Mouse (Mus musculus) kidney, embryonic 14.5 days (tissue): ENCODE results near the gene Rprd2. TPM values are rescaled to one million over a fixed set of nuclear protein-coding genes. Genes with fewer than 3 reads are reported as not detected.
"Not testable (repeated sequence)": the region's sequence is repeated elsewhere in the genome, so short reads cannot be mapped to it uniquely, and the experiment has no call there.

Experiments used
- ATAC-seq: fragments of 200-750 bp; cut with Nextera tagmentation; 2 replicates; pipeline ENCODE4 v1.8.0; 2017; ENCODE audit warnings: moderate number of reproducible peaks, mild to moderate bottlenecking, moderate TSS enrichment, moderate library complexity; ENCODE audit not compliant: low FRiP score, low TSS enrichment
- H3K27ac ChIP-seq: fragments of 300-500 bp; sonication (generic); 2 replicates; pipeline ENCODE4 v1.5.1; 2014; ENCODE audit warnings: low read depth, mild to moderate bottlenecking, low read length, moderate library complexity, mixed read lengths
- H3K27me3 ChIP-seq: fragments of 300-500 bp; sonication (generic); 2 replicates; pipeline ENCODE4 v1.6.1; 2014; ENCODE audit warnings: mild to moderate bottlenecking, low read length; ENCODE audit not compliant: control insufficient read depth, insufficient read depth
- H3K36me3 ChIP-seq: fragments of 300-500 bp; sonication (generic); 2 replicates; pipeline ENCODE4 v1.6.1; 2014; ENCODE audit warnings: low read length, mixed read lengths; ENCODE audit not compliant: control insufficient read depth, insufficient read depth
- H3K4me1 ChIP-seq: fragments of 300-500 bp; sonication (generic); 2 replicates; pipeline ENCODE4 v1.6.1; 2014; ENCODE audit warnings: low read length, mixed read lengths; ENCODE audit not compliant: control insufficient read depth, insufficient read depth
- H3K4me2 ChIP-seq: fragments of 300-500 bp; sonication (generic); replicated peaks from 2 replicates; pipeline ENCODE4 v1.6.1; 2014; ENCODE audit warnings: low read depth, mild to moderate bottlenecking, low read length
- H3K4me3 ChIP-seq: fragments of 300-500 bp; sonication (generic); 2 replicates; pipeline ENCODE4 v1.5.1; 2014; ENCODE audit warnings: mild to moderate bottlenecking, low read length
- H3K9ac ChIP-seq: fragments of 300-500 bp; sonication (generic); 2 replicates; pipeline ENCODE4 v1.6.1; 2014; ENCODE audit warnings: low read depth, mild to moderate bottlenecking, low read length, moderate library complexity
- H3K9me3 ChIP-seq: fragments of 300-500 bp; sonication (generic); 2 replicates; pipeline ENCODE4 v1.6.1; 2016; ENCODE audit warnings: low read length; ENCODE audit not compliant: control insufficient read depth
- WGBS: fragments of 180-500 bp; shearing (Covaris S2); extraction: QIAGEN DNeasy Blood & Tissue Kit; methylation state at CpG from one replicate; pipeline ENCODE4 v1.1.7; 2014; 5-methylcytosine and 5-hydroxymethylcytosine counted together
- polyA plus RNA-seq: library from polyadenylated mRNA; unstranded; fragments of >200 nt; fragmentation: Nextera tagmentation; extraction: Ambion mirVana; gene quantifications from 2 replicates; pipeline ENCODE4 v1.2.1, GENCODE M21; 2014

The Rprd2 gene
- polyA plus RNA-seq, 1 experiment from 2014 or later = 27.2 TPM

- H3K9ac ChIP-seq, H3K27me3 ChIP-seq, ATAC-seq, H3K27ac ChIP-seq, H3K4me1 ChIP-seq, H3K9me3 ChIP-seq, H3K36me3 ChIP-seq, H3K4me2 ChIP-seq, H3K4me3 ChIP-seq: not testable (repeated sequence)
- WGBS = 81% methylated on average over 3 of the region's 3 CpGs
Observed at GRCm38 (mm10) chr3:95858278-95858677, 39.6 kb upstream of the Rprd2 start.

- not testable (repeated sequence) for H3K4me3 ChIP-seq, ATAC-seq
- 82% methylated on average over 1 of the region's 1 CpGs for WGBS
Observed at GRCm38 (mm10) chr3:95857050-95857449, 38.4 kb upstream of the Rprd2 start.

GRCm38 (mm10) chr3:95856115-95856514 is 37.5 kb upstream of the Rprd2 start:
- H3K4me2 ChIP-seq = peak overlapping the region; percentile 62
- 0 out of 2 replicates have a peak, but pooled peaks have one; percentile 3 for ATAC-seq
- WGBS = 28% methylated on average over 7 of the region's 7 CpGs

More at GRCm38 (mm10) chr3:95857050-95857449, 38.4 kb upstream of the Rprd2 start:
- not testable (repeated sequence) for H3K27me3 ChIP-seq, H3K9ac ChIP-seq, H3K27ac ChIP-seq, H3K4me2 ChIP-seq, H3K4me1 ChIP-seq, H3K9me3 ChIP-seq
- peaks cover 14% of the 10 kb centered on the region for H3K36me3 ChIP-seq

GRCm38 (mm10) chr3:95855502-95856089 is 36.9 kb upstream of the Rprd2 start, which contains the start of gene Prpf3:
TSS of gene Prpf3 (minus strand) at chr3:95855885.
- 0% methylated on average over 56 of the region's 56 CpGs for WGBS
- Histone ChIP-seq H3K27ac (peak within 1 kb of the TSS; percentile 74; the same call in 1 of the 2 replicates), H3K9me3 (no peaks in the 10 kb centered on the region), H3K4me1 (peaks cover 7% of the 10 kb centered on the region; the same call in 1 of the 2 replicates), H3K4me3 (peak within 1 kb of the TSS; percentile 83), H3K36me3 (peaks cover 26% of the 10 kb centered on the region), H3K27me3 (no peaks in the 10 kb centered on the region), H3K9ac (peak within 1 kb of the TSS; percentile 89), H3K4me2 (peak within 1 kb of the TSS; percentile 62)
- peak; percentile 98 for ATAC-seq

More at GRCm38 (mm10) chr3:95856115-95856514, 37.5 kb upstream of the Rprd2 start:
- Histone ChIP-seq H3K27ac (peak overlapping the region; percentile 48; the same call in 1 of the 2 replicates), H3K27me3 (no peaks in the 10 kb centered on the region), H3K9ac (peak overlapping the region; percentile 89), H3K9me3 (no peaks in the 10 kb centered on the region), H3K36me3 (peaks cover 21% of the 10 kb centered on the region), H3K4me1 (peaks cover 7% of the 10 kb centered on the region; the same call in 1 of the 2 replicates), H3K4me3 (peak overlapping the region; percentile 83)

GRCm38 (mm10) chr3:95851317-95851716 is 32.7 kb upstream of the Rprd2 start:
- H3K36me3 ChIP-seq = peaks cover 68% of the 10 kb centered on the region
- H3K27me3 ChIP-seq = no peaks in the 10 kb centered on the region
- no peak overlapping the region for H3K4me3 ChIP-seq
- no peak for ATAC-seq
- 96% methylated on average over 8 of the region's 8 CpGs for WGBS
- H3K9me3 ChIP-seq = no peaks in the 10 kb centered on the region
- peaks cover 7% of the 10 kb centered on the region; the same call in 1 of the 2 replicates for H3K4me1 ChIP-seq
- H3K4me2 ChIP-seq = no peak overlapping the region
- no peak overlapping the region for H3K9ac ChIP-seq
- H3K27ac ChIP-seq = no peak overlapping the region

- ATAC-seq = no peak
- Histone ChIP-seq H3K9me3 (no peaks in the 10 kb centered on the region), H3K9ac (no peak overlapping the region), H3K27me3 (no peaks in the 10 kb centered on the region), H3K4me3 (no peak overlapping the region), H3K27ac (no peak overlapping the region), H3K4me1 (peaks cover 7% of the 10 kb centered on the region; the same call in 1 of the 2 replicates), H3K36me3 (peaks cover 75% of the 10 kb centered on the region), H3K4me2 (no peak overlapping the region)
- WGBS = 85% methylated on average over 4 of the region's 4 CpGs
Observed at GRCm38 (mm10) chr3:95850611-95851010, 31.9 kb upstream of the Rprd2 start.

GRCm38 (mm10) chr3:95842503-95843214 is 24.0 kb upstream of the Rprd2 start:
- Histone ChIP-seq H3K4me3 (no peak overlapping the region), H3K27ac (no peak overlapping the region), H3K4me1 (no peaks in the 10 kb centered on the region), H3K9ac (no peak overlapping the region), H3K27me3 (no peaks in the 10 kb centered on the region), H3K4me2 (no peak overlapping the region), H3K9me3 (no peaks in the 10 kb centered on the region), H3K36me3 (peaks cover 83% of the 10 kb centered on the region)
- whole genome bisulfite sequencing = 89% methylated on average over 3 of the region's 3 CpGs
- no peak for ATAC-seq

GRCm38 (mm10) chr3:95839250-95839649 is 20.6 kb upstream of the Rprd2 start:
- no peak overlapping the region for H3K4me2 ChIP-seq
- H3K27me3 ChIP-seq = no peaks in the 10 kb centered on the region
- no peak overlapping the region for H3K27ac ChIP-seq
- no peak overlapping the region for H3K4me3 ChIP-seq
- peaks cover 80% of the 10 kb centered on the region for H3K36me3 ChIP-seq
- H3K9me3 ChIP-seq = no peaks in the 10 kb centered on the region
- whole genome bisulfite sequencing = 92% methylated on average over 2 of the region's 2 CpGs
- H3K9ac ChIP-seq = no peak overlapping the region
- no peaks in the 10 kb centered on the region for H3K4me1 ChIP-seq
- ATAC-seq = no peak

- ATAC-seq = no peak
- Histone ChIP-seq H3K4me1 (no peaks in the 10 kb centered on the region), H3K27me3 (no peaks in the 10 kb centered on the region), H3K4me3 (no peak overlapping the region), H3K9me3 (no peaks in the 10 kb centered on the region), H3K36me3 (peaks cover 55% of the 10 kb centered on the region), H3K9ac (no peak overlapping the region), H3K4me2 (no peak overlapping the region), H3K27ac (no peak overlapping the region)
- WGBS = 96% methylated on average over 4 of the region's 4 CpGs
Observed at GRCm38 (mm10) chr3:95829053-95829452, 10.4 kb upstream of the Rprd2 start.
